In genomic region chr7:15914252-15914651, GRCm38 (mm10) we compare ENCODE assay signal across 9 mouse cellular contexts. TPM values are rescaled to one million over a fixed set of nuclear protein-coding genes. Genes with fewer than 3 reads are reported as not detected.
DNase-seq lines count a peak whose midpoint lies in the region; ATAC-seq and TF ChIP-seq lines count a peak whose summit lies in the region.
"Had no signal": no experiment of that assay in that cellular context is flagged by ENCODE, and none has a peak within 500 bp of the region (broad histone marks: within the 10 kb centered on the region; RNA-seq: fewer than 3 reads in every experiment).

No protein-coding gene starts in this region.

- TF ChIP-seq CTCF in intestine, postnatal 0 days (IDR thresholded peaks at IDR 0.05; ENCODE audit: low read depth), result peak; percentile 79
- peak; percentile 55; the same call in 1 of the 2 replicates for TF ChIP-seq CTCF in cortical plate, adult 2 months (IDR thresholded peaks at IDR 0.05; ENCODE audit: extremely low read depth, insufficient read depth, low read length)

- H3K9me3 ChIP-seq in intestine, postnatal 0 days (ENCODE audit: control insufficient read depth), result no peaks in the 10 kb centered on the region
- H3K9me3 ChIP-seq in intestine, embryonic 15.5 days, result no peaks in the 10 kb centered on the region
- no peaks in the 10 kb centered on the region for H3K9me3 ChIP-seq in limb, embryonic 14.5 days (ENCODE audit: control insufficient read depth, low read length)

- TF ChIP-seq POLR2A in cortical plate, adult 2 months (IDR thresholded peaks at IDR 0.05; ENCODE audit: extremely low read depth, insufficient read depth, low read length), result no peak
- no peak for TF ChIP-seq POLR2A in limb, embryonic 14.5 days (IDR thresholded peaks at IDR 0.05; ENCODE audit: borderline replicate concordance, extremely low read depth, insufficient read depth, insufficient read length)

- H3K27ac ChIP-seq in intestine, postnatal 0 days (ENCODE audit: low read depth, low read length), result no peak overlapping the region
- H3K27ac ChIP-seq in intestine, embryonic 15.5 days, result no peak overlapping the region
- no peak overlapping the region for H3K27ac ChIP-seq in cortical plate, adult 2 months (ENCODE audit: insufficient read depth, low read length)
- H3K27ac ChIP-seq in limb, embryonic 14.5 days (replicated peaks; ENCODE audit: low read depth, low read length), result no peak overlapping the region

- no peaks in the 10 kb centered on the region for H3K4me1 ChIP-seq in intestine, postnatal 0 days (replicated peaks; ENCODE audit: control insufficient read depth, insufficient read depth, low read length)
- H3K4me1 ChIP-seq in intestine, embryonic 15.5 days (replicated peaks), result no peaks in the 10 kb centered on the region
- H3K4me1 ChIP-seq in cortical plate, adult 2 months (ENCODE audit: control insufficient read depth, insufficient read depth, low read length), result no peaks in the 10 kb centered on the region
- no peaks in the 10 kb centered on the region for H3K4me1 ChIP-seq in limb, embryonic 14.5 days (ENCODE audit: control insufficient read depth, insufficient read depth, low read length)

- no peak for ATAC-seq in intestine, postnatal 0 days
- ATAC-seq in intestine, embryonic 15.5 days, result no peak
- no peak for ATAC-seq in limb, embryonic 14.5 days (ENCODE audit: low FRiP score, low read depth)

- no peak overlapping the region for H3K4me3 ChIP-seq in intestine, postnatal 0 days (ENCODE audit: low read depth, low read length)
- H3K4me3 ChIP-seq in intestine, embryonic 15.5 days (replicated peaks), result no peak overlapping the region
- no peak overlapping the region for H3K4me3 ChIP-seq in cortical plate, adult 2 months (ENCODE audit: insufficient read depth, low read length)
- no peak overlapping the region for H3K4me3 ChIP-seq in limb, embryonic 14.5 days (replicated peaks; ENCODE audit: low read length)

- H3K27me3 ChIP-seq in intestine, postnatal 0 days (replicated peaks; ENCODE audit: control insufficient read depth, insufficient read depth, low read length), result no peaks in the 10 kb centered on the region
- no peaks in the 10 kb centered on the region for H3K27me3 ChIP-seq in intestine, embryonic 15.5 days (replicated peaks)
- no peaks in the 10 kb centered on the region for H3K27me3 ChIP-seq in limb, embryonic 14.5 days (ENCODE audit: control insufficient read depth, insufficient read depth, low read length)

- H3K36me3 ChIP-seq in intestine, postnatal 0 days (ENCODE audit: control insufficient read depth, insufficient read depth), result peaks cover 26% of the 10 kb centered on the region; the same call in 1 of the 2 replicates
- peaks cover 9% of the 10 kb centered on the region; the same call in 1 of the 2 replicates for H3K36me3 ChIP-seq in intestine, embryonic 15.5 days
- peaks cover 17% of the 10 kb centered on the region for H3K36me3 ChIP-seq in limb, embryonic 14.5 days (ENCODE audit: control insufficient read depth, insufficient read depth, low read length)

- DNase-seq in B cell, adult 2 months, result peak; percentile 71 to 72
- DNase-seq in CD8-positive naive resting alpha-beta T cell, adult 2 months (ENCODE audit: low read depth in 2 of 2, low spot score in 2 of 2), result peak; percentile 36 to 61
- DNase-seq in limb, embryonic 14.5 days (ENCODE audit: low spot score), result peak; percentile 20
- DNase-seq in spleen, adult 18-20 months, result peak; percentile 17 to 52
- no peak for DNase-seq in ovary, postnatal 36 days (ENCODE audit: low spot score)

- WGBS in intestine, postnatal 0 days, result 42% methylated on average over 2 of the region's 2 CpGs
- 43% methylated on average over 2 of the region's 2 CpGs for WGBS in intestine, embryonic 15.5 days
- 48% methylated on average over 2 of the region's 2 CpGs for WGBS in limb, embryonic 14.5 days

- no peak overlapping the region for H3K4me2 ChIP-seq in intestine, postnatal 0 days (replicated peaks; ENCODE audit: low read depth)
- no peak overlapping the region for H3K4me2 ChIP-seq in intestine, embryonic 15.5 days (replicated peaks)
- H3K4me2 ChIP-seq in limb, embryonic 14.5 days (replicated peaks; ENCODE audit: low read depth, low read length, severe bottlenecking), result no peak overlapping the region

- H3K9ac ChIP-seq in intestine, postnatal 0 days (ENCODE audit: low read depth, low read length), result no peak overlapping the region
- H3K9ac ChIP-seq in intestine, embryonic 15.5 days, result no peak overlapping the region
- H3K9ac ChIP-seq in limb, embryonic 14.5 days (ENCODE audit: low read depth, low read length, severe bottlenecking), result no peak overlapping the region

RNA-seq across cellular contexts. Expression of gene Selenow, which starts 8.0 kb away (rescaled TPM):
- 813 and 814 TPM in 2 replicates for polyA plus RNA-seq in intestine, postnatal 0 days (2015; fragmentation: Nextera tagmentation; extraction: Ambion mirVana)
- 645 and 657 TPM in 2 replicates for polyA plus RNA-seq in intestine, embryonic 15.5 days (2015; fragmentation: Nextera tagmentation; extraction: Ambion mirVana)
- polyA plus RNA-seq in cortical plate, adult 2 months (2012; rRNA removed), result 1,858 and 2,021 TPM in 2 replicates
- polyA plus RNA-seq in limb, embryonic 14.5 days (2012; rRNA removed), result 582 and 588 TPM in 2 replicates
- polyA plus RNA-seq in limb, embryonic 14.5 days (2014; fragmentation: Nextera tagmentation; extraction: Ambion mirVana), result 1,065 and 1,091 TPM in 2 replicates

RNA-seq across cellular contexts. Expression of gene Nop53, which starts 31.6 kb away (rescaled TPM):
- polyA plus RNA-seq in intestine, postnatal 0 days (2015; fragmentation: Nextera tagmentation; extraction: Ambion mirVana), result 109 and 115 TPM in 2 replicates
- polyA plus RNA-seq in intestine, embryonic 15.5 days (2015; fragmentation: Nextera tagmentation; extraction: Ambion mirVana), result 161 and 174 TPM in 2 replicates
- 91.6 and 109 TPM in 2 replicates for polyA plus RNA-seq in cortical plate, adult 2 months (2012; rRNA removed)
- 176 and 181 TPM in 2 replicates for polyA plus RNA-seq in limb, embryonic 14.5 days (2012; rRNA removed)
- polyA plus RNA-seq in limb, embryonic 14.5 days (2014; fragmentation: Nextera tagmentation; extraction: Ambion mirVana), result 192 and 210 TPM in 2 replicates

RNA-seq across cellular contexts. Expression of gene Crxos, which starts 31.8 kb away (rescaled TPM):
- polyA plus RNA-seq in intestine, postnatal 0 days (2015; fragmentation: Nextera tagmentation; extraction: Ambion mirVana), result not detected in 2 replicates
- polyA plus RNA-seq in intestine, embryonic 15.5 days (2015; fragmentation: Nextera tagmentation; extraction: Ambion mirVana), result not detected in 2 replicates
- 0.13 and 0.27 TPM in 2 replicates for polyA plus RNA-seq in cortical plate, adult 2 months (2012; rRNA removed)
- not detected in 2 replicates for polyA plus RNA-seq in limb, embryonic 14.5 days (2012; rRNA removed)
- polyA plus RNA-seq in limb, embryonic 14.5 days (2014; fragmentation: Nextera tagmentation; extraction: Ambion mirVana), result not detected in 2 replicates
- polyA plus RNA-seq: liver, embryonic 16.5 days had no signal

RNA-seq across cellular contexts. Expression of gene Crx, which starts 34.5 kb away (rescaled TPM):
- not detected in 2 replicates for polyA plus RNA-seq in intestine, postnatal 0 days (2015; fragmentation: Nextera tagmentation; extraction: Ambion mirVana)
- polyA plus RNA-seq in intestine, embryonic 15.5 days (2015; fragmentation: Nextera tagmentation; extraction: Ambion mirVana), result not detected in 2 replicates
- 0.08 TPM in 1 of 2 replicates, not detected in the other for polyA plus RNA-seq in cortical plate, adult 2 months (2012; rRNA removed)
- polyA plus RNA-seq in limb, embryonic 14.5 days (2012; rRNA removed), result not detected in 2 replicates
- polyA plus RNA-seq in limb, embryonic 14.5 days (2014; fragmentation: Nextera tagmentation; extraction: Ambion mirVana), result not detected in 2 replicates
- polyA plus RNA-seq: liver, embryonic 16.5 days had no signal

RNA-seq across cellular contexts. Expression of gene Ehd2, which starts 53.1 kb away (rescaled TPM):
- polyA plus RNA-seq in intestine, postnatal 0 days (2015; fragmentation: Nextera tagmentation; extraction: Ambion mirVana), result 29.3 and 30.9 TPM in 2 replicates
- polyA plus RNA-seq in intestine, embryonic 15.5 days (2015; fragmentation: Nextera tagmentation; extraction: Ambion mirVana), result 42.3 and 50.9 TPM in 2 replicates
- polyA plus RNA-seq in cortical plate, adult 2 months (2012; rRNA removed), result 4.9 and 5.4 TPM in 2 replicates
- polyA plus RNA-seq in limb, embryonic 14.5 days (2012; rRNA removed), result 47.6 and 62.0 TPM in 2 replicates
- 42.5 and 49.3 TPM in 2 replicates for polyA plus RNA-seq in limb, embryonic 14.5 days (2014; fragmentation: Nextera tagmentation; extraction: Ambion mirVana)
